Mouse (Mus musculus): ENCODE measurements around the gene Fabp6.
A peak's percentile ranks its signal among the peaks of the same experiment; 100 is the strongest.

The Fabp6 gene

DNA sequence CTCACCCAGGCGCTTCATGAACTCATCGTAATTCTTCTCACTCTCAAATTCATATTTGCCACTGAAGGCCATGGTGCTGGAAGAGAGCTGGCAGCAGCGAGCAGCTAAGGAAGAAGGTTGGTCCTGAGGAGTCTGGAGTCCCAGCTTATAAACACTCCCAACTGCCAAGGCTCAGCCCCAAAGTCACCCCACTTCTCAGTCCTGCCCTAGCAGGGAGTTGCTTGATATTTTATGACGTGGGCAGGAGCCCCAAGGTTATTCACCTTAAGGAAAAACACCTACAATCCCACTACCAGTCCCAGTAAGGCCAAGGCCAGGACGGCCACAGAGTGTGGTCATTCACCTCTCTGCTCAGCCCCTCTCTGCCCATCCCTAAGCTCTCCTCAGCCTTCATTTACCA is at the start of gene Fabp6:
Gene Fabp6 (minus strand): TSS at position 101 of the 400 bp plus-strand sequence.
- DNase-seq, result no peak

DNA sequence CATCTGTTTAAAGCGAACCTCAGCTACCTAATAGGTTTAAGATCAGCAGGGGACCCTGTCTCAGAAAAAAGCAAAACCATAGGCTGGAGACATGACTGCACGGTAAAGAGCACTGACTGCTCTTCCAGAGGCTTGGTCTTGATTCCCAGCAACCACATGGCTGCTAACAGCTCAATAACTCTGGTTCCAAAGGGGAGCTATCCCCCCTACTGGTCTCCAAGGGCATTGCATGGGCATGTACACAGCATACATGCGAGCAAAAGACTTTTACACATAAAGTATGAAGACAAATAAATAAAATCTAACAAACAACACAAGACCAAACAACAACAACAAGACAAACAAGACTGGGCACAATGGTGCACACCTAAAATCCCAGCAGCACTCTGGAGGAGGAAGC is 43.9 kb upstream of the Fabp6 start:
- no peak for DNase-seq

DNA sequence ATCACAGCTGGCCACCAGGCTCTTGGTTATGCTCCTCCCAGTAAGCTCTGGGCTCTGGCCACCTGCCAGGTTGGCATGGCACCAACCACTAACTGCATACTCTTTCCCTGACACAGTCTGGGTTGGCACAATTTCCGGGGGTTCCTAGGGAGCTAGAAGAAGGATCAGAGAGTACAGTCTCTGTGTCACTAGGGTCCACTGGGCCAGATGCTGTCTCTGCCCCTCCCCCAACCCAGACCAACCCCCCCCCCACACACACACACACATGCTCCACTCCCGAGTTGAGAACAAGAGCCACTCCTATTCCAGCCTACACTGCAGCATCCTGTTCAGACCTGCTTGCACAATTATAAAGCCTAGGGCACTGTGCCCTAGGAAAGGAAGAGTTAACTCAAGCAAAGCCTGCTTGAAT is 41.8 kb upstream of the Fabp6 start:
- DNase-seq, result peak; percentile 93

DNA sequence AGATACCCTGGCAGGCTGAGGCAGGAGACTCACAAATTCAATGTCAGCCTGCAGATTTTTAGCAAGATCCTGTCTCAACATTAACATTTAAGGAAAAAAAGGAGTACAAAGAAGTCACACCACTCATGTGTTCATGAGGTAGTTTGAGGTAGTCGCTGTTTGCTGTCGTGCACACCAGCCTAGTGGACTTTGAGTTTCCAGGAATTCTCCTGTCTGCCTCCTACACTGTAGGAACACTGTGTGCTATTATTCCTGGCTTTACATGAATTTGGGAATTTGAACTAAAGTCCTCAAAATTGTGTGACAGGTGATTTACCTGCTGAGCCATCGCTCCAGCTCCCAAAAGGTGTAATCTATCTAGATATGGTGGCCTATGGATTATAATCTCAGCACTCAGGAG is 37.1 kb upstream of the Fabp6 start:
- no peak for DNase-seq

DNA sequence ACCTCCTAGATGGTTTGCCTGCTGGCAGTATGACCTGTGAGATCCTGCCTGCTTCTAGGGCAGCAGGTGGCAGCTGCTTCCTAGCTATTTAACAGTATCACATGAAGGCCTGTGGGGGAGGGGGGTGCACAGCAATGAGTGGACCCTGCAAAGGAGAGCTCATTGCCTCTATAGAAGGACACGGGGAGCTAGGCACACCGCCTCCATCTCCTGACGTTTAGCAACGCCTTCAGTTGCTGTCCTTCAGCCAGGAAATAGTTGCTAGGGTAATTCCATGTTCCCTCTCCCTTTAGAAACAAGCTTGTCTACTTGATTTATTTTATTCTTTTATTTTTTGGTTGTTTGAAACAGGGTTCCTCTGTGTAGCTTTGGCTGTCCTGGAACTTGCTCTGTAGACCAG is 35.4 kb upstream of the Fabp6 start:
- no peak for DNase-seq

DNA sequence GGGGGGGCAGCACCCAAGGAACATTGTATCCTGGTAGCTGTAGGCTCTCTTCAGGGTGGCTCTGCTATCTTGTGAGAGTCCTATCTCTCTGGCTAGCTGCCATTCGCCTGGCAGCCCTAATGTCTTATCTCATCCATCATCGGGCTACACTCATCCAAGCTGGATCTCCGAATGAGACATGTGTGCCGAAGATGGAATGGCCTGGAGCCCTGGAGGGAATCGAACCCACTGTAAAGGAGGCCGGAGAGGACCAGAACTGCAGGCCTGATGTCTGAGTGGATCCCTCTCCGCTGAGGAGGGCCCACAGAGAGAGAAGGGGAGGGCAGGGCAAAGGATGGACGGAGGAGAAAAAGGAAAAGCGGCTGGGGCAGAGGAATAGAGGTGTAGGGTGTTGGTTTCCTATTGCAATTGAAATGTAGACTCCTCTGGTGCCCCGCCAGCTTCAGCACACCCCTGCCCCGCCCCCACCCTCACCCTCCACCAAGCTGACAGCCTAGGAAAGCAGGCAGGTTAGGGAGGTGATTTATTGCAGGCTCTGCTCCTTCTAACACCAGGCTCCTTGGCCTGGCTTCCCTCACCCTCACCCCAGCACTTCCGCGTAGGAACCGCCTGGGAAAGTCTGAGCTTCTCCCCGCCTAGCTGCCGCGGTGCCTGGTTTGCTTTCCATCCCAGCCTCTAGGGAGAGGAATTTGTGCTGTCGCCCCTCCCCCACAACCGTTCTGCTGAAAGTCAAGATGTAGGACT is 32.5 kb upstream of the Fabp6 start:
- peak; percentile 98 for DNase-seq

DNA sequence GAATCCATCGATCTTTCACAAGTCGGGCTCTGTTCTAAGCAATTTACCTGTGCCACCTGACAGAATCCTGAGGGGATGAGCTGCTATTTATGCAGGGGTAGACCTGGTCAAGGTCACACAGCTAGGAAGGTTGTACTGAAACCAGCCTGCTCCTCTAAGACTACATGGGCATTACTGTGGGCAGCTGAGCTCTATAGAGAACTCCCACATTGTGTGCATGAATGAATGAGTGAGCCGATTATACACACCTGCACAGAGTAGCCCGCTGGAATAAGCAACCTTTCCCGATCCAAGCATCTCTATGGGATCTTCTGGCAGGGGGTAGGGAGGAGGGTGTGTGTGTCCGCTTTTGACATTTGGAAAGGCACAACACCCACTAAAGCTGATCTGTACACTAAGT is 31.8 kb upstream of the Fabp6 start:
- DNase-seq, result no peak

DNA sequence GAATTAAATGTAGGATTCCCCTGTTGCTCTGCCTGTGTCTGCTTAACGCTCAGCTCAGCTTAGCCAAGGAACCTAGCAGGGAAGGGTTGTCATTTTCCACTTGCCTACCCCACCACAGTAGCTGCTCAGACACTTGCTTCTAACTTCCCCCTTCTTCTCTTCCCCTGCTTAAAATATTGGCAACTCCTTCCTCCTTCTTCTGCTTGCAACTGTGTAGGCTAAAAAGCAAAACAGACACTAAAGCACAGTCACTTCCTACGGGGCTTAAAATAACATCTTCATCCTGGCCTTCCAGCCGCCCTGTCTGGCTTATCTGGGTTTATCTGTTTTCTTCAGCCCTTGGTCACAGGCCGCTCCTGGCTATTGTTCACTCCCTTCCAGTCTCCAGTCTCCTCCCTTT is 31.2 kb upstream of the Fabp6 start:
- no peak for DNase-seq

DNA sequence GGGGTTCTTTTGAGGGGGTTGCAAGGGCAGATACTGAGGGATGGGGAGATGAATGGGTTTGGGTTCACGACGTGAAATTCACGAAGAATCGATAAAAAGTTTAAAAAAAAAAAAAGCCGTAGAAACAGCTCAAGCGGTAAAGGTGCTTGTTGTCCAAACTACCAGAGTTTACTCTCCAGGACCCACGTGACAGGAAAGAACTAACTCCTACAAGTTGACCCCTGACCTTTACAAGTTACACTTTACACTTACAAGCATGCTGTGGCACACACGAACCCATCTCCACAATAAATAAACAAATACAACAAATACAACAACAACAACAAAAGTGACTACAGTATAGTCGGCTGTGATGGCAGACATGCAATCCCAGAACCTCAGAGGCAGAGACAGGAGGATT is 30.3 kb upstream of the Fabp6 start:
- no peak for DNase-seq

DNA sequence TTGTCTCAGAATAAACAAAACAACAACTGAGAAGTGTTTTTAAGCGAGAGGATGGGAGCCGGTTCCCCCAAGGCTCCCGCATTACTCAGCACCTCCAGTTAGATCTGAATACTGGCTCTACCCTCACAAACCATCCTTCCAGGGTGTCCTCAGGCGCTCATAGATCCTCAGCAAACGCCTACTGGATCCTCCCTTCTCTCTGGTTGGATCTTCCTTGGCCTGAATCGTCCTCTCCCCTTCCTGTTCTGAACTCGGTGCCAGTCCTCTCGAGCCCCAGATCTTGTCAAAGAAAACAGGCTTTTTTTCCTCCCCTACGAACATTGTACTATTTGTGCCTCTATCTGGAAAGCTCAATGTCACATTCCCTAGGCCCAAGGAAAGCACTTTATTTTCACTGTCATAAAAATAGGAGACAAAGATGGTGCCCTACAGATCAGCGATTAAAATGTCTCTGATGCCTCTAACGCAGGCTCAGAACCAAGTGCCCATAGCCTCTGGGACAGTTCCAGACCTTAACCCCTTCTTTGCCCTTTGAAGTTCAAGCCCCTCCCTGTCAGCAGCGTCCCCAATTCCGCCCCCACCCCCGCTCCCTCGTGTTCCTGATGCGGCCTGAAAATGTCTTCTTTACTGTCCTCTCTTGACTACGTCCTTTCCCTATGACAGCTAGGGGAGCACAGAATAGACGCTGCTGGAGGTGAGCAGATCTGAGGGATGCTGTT is 25.7 kb upstream of the Fabp6 start:
- DNase-seq, result peak; percentile 91

DNA sequence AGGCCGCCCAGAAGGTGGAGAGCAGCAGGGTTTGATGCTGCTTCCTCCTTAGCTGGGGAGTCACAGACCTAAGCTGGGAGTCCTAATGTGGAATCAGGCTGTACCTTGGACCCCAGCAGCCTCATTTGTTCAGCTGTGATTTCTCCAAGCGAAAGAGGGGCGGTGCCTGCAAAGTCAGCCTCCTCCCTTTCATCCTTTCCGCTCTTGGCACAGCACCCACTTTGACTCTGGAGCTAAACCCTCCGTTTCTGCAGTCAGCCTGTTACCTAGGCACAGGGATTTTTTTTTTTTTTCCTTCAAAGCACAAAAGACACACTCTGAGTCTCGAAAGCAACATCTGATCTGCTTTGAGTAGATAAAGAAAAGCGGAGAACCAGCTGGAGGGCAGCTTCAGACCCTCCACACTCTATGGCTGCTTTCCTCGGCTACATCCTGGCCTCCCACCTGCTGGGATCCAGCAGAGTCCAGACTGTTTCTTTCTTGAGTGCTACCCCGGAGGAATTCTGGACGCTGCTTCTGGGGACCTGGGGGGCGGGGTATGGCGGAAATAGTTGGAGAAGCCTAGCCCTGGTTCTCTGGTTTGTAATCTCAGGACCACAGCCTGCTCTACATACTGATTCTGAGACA is 25.1 kb upstream of the Fabp6 start:
- DNase-seq, result peak; percentile 91

DNA sequence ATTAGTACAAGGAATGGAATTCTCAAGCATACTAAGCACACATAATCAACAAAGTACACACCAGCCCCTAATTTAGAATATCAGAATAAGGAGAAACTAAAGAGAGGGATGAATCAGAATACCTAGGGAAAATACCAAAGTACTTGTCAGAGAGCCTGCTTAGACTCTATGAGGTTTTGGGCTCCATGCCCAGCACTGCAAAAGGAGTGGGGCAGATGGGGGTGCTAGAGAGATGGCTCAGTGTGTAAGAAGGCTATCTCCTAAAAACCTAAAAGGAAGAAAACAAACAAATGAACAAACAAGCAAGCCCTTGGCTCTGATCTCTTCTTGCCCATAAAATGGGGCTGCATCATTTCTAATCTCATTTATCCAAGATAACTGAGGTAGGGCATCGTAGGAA is 23.0 kb upstream of the Fabp6 start:
- no peak for DNase-seq

DNA sequence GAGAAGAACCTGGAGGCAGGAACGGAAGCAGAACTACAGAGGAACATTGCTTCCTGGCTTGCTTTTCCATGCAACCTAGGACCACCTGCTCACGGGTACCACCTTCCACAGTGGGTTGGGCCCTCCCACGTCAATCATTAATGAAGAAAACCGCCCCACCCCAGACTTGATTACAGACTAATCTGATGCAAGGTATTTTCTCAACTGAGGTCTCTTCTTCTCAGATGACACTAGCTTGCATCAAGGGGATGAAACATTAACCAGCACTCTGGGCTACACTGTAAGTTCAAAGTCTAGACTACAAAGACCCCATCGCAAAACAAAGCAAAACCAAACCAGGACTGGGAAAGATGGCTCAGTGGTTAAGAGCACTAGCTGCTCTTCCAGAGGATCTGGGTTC is 20.4 kb upstream of the Fabp6 start:
- no peak for DNase-seq

DNA sequence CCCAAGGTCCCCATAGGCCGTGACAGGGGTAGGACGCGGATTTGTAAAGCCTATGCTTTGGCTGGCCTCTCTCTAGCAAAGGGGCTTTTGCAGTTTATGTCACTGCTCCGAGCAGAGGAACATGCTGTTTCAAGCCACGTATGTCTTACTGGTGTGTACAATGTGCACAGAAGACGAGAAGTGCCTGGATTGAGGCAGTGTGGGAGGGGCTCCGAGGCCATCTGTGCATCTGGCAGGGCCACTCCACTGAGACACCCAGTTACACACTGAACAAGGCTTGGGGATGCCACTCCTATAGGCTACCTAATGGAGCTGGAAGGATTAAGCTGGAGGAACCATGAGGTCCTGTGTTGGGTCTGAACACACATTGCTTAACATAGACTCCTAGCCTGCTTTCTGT is 17.1 kb upstream of the Fabp6 start:
- peak; percentile 95 for DNase-seq

DNA sequence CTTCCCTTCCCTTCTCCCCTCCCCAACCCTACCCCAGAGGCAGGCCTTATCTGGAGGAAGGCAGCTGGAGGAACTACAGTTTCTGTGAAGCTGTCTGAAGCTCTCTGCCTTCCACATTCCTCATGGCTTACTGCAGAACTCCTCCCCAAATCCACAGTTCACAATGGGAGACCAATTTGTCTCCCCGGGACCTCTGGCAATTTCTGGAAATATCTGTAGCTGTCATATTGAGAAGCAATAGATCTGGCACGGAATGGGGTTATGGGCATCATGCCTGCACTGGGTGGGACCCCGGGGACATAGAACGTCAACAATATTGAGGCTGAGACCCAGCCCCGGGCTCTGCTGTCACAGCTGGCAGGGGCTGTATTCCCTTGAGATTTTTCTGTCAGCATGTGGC is 16.6 kb upstream of the Fabp6 start:
- peak; percentile 97 for DNase-seq

DNA sequence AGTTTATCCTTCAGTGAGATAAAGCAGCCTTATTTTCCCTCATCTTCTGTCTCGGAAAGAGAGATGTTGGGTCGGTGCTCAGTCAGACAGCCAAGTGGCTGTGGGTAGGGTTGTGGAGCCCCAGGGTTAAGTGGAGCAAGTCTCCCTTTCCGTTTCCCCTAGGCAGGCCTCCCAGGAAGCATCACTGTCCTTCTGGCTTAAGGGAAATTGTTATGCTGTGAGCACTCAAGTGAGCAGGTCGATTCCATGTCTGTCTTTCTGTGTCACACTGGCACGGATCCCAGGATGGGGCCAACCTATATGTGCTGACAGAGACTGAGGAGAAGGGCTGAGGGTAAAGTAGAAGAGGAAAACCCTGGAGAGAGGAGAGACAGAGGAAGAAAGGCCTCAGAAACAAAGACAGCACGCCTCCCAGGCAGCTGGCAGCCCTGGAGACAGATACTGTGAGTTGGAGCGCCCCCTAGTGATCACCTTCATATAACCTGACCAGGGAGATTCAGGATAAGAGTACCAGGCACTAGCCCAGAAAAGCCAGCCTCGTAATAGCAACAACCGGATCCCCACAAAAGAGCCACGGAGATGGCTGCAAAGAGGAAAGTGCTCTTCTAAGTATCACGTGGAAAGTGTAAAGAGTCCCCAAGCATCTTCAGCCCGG is 11.6 kb upstream of the Fabp6 start:
- DNase-seq, result peak; percentile 95

DNA sequence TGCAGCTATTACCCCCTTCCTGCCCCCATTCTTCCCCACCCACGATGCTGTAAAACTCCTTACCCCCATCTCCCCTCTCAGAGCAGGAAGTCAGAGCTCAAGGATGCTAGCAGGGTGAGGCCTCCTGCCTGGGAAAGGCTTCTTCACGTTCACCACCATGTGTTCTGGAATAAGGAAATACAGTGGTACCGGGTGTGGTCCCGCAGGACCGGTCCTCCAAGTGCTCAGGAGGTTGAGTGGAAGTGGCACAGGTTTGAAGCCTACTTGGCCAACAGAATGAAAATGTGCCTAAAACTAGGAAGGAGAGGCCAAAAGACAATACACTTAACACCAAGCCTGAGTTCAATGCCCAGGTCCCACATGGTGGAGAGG is 9.3 kb upstream of the Fabp6 start:
- DNase-seq, result no peak

DNA sequence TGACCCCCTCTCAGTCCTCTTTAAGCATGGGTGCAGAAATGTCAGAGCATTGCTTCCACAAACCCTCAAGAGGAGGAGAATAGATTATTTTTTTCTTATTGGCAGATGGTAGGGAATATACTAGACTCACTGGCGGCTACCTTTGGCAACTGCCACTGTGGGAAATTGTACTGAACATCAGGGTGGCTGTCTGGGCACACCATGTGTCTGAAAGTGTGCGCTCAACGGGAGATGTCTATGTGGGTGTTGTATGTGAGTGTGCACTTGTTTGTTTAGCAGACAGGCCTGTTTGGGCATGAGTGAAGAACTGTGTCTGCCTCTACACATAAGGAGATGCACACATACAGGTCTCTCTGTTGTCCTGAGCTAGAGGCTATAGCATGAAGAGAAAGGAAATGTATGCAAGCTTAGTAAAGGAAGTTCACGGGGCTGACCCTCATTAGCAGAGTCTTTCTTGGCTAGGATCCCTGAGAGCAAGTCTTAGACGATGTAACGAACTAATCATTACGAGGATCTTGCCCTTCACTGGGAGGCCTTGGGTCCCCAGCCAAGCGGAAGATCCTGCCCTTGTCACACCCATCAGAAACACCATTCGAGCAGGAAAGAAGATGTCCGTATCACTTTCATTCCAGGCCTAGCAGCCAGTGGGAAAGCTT is 8.8 kb upstream of the Fabp6 start:
- DNase-seq, result no peak

DNA sequence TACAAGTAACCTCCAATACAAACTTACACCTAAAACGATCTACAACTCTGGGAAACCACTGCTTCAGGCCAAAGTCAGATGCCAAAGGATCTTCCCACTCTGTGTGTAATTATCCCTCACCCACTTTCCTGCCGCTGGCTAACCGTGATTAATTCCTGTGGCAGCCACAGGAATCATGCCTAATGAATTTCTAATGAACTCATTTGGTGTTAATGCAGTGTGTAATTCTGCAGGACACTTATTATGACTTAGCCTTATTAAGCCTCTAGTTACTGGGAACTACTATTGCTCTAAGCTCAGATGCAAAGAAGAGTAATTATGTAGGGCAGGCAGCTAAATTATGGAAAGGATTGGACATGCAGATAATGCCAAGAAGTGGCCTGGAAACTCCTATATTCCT is 7.1 kb upstream of the Fabp6 start:
- no peak for DNase-seq

DNA sequence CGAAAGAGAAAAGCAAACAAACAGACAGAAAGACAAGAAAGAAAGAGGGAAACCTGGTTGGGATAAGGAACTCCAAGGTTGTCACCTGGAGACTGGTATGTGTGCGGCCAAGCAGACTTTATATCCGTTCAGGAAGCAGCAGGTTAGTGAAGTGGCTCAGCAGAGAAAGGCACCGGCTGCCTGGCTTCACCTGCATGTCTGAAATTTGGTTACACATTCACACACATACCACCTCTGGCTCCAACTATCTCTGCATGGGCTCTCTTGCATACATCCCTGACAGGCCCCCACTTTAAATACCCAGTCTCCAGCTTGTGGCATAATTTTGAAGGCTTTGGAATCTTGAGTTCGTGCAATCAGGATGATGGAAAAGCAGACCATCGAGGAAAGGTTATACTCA is 4.5 kb upstream of the Fabp6 start:
- DNase-seq, result no peak

DNA sequence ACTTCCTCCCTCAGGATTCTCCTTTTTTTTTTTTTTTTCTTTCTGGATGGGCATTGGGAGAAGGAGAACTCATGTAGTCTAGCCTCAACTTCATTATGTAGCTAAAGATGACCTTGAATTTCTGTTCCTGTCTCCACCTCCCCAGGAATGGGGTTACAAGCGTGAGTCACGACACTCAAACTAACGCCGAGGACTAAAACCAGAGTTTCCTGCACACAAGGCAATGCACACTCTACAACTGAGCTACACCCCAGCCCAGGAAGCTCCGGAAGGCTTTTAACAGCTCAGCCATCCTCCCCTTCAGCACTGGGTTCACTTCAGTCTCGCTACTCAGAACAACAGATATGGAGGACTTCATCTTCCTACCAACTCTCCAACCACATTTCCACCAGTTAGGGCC is 3.6 kb upstream of the Fabp6 start:
- DNase-seq, result no peak

DNA sequence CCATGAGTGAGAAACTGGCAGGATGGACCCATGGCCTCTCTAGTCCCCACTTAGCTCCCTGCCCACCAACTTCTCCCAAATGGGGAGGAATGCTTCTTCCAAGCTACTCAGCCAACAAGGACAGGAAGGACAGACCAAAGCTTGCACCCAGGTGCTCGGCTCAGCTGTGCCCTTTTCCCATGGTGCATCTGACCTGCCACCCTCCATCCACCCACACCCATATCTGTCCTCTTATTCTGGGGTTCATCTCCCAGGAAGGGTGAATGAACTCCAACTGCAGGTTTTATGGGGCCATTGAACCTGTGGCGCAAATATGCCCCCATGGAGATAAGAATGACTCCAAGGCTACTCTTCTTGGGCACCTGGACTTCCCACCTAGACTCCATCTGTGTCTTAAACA is 2.9 kb upstream of the Fabp6 start:
- DNase-seq, result peak; percentile 82

DNA sequence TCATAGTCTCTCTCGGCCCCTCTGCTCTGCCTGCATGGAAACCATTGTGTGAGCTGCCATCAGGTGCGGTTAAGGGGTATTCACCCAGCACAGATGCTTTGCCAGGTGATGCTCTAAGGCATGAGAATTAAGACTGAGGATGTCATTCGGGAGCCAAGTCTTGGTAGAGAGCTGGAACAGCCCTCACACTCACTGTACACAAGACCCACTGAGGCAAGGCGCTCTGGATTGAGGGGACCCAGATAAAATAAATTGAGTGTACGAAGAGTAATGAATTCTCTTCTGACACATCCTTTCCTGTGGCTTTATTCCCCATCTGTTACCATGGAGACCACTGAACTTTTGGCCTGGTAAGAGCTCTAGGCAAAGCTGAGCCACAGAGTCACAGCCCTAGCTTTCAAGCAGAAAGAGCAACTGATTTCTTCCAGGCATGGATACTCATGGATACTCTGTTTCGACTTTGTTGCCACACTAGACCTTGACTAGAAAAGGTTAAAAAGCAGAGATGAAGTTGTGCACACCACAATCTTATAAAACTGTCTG is 11.7 kb downstream of the Fabp6 start:
- no peak for DNase-seq

All from heart, adult 11 months (tissue).